Mouse (Mus musculus) cerebellum, postnatal 10 days (tissue): ENCODE measurements around the gene Map6.

Experiments
- DNase-seq, 2 experiments: peaks; one replicate each; pipeline ENCODE4 v3.0.0; 2021; ENCODE audit warnings: mixed read lengths in 2 of 2

The Map6 gene

DNA sequence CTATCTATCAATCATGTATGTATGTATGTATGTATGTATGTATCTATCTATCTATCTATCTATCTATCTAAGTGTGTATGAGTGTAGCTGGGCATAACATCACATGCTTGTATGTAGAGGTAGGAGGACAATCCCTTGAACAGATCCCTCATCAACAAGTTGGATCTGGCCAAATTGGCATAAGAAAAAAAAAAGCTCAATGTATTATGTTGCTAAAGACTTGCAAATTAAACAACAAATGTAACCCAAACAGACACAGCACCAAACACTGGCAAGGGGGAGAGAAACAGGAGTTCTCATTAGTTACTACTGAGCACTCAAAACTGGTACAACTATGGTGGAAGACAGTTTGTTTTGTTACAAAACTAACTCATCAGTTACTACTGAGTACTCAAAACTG, 2.6 kb upstream of the Map6 start:
- no peak for DNase-seq

- DNase-seq, result peak; percentile 89 to 94
Observed at GRCm38 (mm10) chr7:99267897-99268505, 754 bp downstream of the Map6 start.

- no peak for DNase-seq
Observed at GRCm38 (mm10) chr7:99268506-99268900, 1.3 kb downstream of the Map6 start.

GRCm38 (mm10) chr7:99268951-99269945, 2.0 kb downstream of the Map6 start:
- peak; percentile 55 to 58 for DNase-seq

- peak; percentile 38 to 43 for DNase-seq
Observed at GRCm38 (mm10) chr7:99271630-99272029, 4.4 kb downstream of the Map6 start.

DNA sequence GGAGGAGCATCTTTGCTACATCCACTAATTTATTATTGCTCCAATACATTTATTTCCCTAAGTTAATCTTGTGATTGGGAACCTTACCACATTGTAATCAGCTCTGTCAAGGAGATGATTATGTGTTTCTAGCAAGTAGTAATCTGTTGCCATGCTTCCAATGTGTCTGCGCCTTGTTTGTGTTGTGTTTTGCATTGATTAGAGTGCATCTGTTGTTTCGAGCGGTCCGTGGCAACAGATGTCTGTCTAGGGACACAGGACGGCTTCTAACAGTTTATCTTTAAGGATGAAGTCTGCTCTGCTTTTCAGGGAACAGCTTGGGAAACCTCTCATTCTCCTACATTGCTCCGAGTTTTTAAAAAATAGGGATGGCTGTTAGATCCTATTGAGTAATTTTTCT, 7.9 kb downstream of the Map6 start:
- no peak for DNase-seq

DNA sequence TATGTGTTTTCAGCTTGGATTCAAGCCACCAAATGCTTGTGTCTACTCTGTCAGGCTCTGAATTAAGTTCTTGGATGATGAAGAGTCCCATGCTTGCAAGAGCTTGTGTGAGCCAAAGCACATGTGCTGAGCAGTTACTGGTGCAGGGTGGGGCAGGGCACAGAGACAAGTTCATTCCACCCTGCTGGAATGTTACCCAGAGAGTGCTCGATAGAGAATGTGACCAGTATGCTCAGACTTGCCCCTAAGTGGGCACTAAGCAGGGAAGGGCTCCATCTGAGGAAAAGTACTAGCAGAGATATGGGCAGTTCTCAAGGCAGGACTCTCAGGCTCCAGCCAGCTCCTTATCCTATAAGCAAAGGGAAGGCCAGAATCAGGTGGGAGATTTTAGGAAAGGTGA, 9.4 kb downstream of the Map6 start:
- DNase-seq, result no peak

DNA sequence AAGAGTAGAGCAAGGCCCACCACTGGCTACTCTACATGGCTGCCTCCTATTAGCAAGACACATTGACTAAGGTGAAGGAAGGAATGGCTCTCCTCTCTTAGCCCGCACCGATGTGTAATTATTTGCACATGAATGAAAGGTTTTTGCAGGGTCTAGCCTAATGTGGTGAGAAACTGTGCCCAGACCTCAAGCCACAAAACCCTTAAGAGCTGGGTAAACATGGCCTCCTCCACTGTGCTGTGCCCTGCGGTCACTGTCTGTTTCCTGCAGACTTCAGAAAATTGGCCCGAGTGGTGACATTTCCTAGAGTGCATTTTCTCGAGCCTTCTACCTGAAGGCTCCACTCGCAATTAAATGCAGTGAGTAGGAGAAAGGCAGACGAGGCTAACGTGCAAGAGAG, 11.1 kb downstream of the Map6 start:
- DNase-seq, result no peak

GRCm38 (mm10) chr7:99279586-99279985, 12.3 kb downstream of the Map6 start:
- DNase-seq, result no peak

DNA sequence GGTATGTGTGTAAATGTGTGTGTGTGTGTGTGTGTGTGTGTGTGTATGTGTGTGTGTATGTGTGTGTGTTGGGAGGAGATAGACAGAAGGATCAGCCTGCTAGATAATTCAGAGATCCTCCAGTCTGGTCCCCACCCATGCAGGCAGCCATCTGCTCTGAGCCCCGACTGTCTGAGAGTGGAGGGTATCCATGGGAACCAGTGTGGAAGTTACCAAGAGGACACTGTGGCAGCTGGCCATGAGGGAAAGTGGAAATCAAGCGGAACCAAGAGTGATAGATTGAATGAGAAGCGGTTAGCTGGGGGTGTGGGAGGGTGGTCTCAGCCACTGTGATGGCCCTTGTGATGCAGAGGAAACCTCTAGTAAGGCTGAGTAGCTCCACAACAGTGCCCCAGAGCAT, 20.0 kb downstream of the Map6 start:
- peak; percentile 91 to 95 for DNase-seq

DNA sequence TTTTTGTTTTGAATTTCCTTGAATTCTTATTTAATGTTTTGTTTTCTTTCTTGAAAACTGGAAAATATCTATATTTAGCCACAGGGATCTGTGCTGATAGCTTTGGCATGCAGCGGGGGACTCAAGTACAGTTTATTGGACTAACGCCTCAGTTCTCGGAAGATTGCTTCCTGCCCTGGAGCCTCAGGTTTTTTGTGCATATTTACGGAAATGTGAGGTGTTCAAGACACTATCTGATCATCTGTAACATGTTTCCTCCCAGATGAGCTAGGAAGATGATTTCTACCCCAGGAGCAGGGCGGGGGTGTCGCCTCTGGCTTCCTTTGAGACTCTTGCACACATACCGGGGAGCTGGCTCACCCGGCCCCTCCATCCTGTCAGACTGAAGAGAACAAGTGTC, 22.8 kb downstream of the Map6 start:
- no peak for DNase-seq

DNA sequence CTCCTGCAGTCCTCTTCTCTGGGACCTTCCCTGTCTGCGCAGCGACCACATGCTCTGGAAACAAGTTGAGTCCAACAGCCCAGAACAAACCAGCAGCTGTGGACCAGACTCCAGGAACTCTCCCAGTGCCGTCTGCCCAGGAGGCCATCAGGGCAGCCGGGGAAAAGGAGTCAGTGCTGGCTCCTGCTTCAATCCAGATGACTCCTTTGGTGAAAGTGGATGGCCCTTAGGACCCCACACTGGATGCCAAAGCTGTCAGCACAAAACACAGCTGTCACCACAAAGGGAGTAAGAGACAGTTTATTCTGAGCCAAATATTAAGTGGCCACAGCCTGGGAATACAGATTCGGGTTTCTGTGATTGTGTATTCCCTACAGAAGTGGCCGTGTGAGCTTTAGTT, 23.7 kb downstream of the Map6 start:
- peak in 1 of 2 experiments; percentile 42 for DNase-seq

GRCm38 (mm10) chr7:99294198-99294780, 27.0 kb downstream of the Map6 start:
- no peak for DNase-seq

DNA sequence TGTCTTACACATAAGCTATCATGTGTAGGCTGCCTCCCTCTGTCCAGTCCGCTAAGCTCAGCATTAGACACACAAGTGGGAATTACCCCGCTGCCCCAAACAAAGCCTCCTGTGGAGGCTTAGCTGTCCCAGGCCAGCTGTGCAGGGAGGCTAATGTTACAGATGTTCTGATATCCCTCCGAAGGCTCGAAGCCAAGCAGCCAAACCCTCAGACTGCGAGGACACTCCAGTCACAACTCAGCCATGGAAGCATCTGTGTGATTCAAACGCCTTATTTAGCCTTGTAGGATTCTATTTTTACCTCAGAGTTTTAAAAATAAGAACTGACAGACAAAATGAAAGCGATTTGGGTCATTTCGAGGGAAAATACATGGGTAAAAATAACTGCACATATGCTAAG, 27.9 kb downstream of the Map6 start:
- no peak for DNase-seq

DNA sequence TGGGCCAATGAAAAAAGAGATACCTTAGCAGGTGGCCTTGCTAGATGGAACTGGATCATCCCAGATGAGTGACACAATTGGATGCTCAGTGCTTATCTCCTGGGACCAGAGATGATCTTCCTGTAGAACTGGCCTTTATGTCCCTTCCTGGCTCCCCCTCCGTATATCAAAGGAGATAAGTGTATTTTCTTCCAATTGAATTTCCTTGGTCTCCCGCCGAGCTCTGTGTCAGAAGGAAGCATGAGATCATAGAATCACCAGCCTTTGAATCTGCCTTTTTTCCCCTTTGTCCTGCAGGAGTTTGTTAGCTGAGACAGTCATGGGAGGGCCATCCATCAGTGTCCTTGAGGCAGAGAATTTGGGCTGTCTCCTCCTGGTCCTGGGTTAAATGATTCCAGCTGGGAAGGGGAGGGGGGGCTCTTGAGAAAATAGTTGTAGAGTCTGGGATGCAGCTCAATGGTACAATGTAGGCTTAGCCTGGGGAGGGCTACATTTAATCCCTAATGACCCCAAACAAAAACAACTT, 33.5 kb downstream of the Map6 start:
- no peak for DNase-seq

DNA sequence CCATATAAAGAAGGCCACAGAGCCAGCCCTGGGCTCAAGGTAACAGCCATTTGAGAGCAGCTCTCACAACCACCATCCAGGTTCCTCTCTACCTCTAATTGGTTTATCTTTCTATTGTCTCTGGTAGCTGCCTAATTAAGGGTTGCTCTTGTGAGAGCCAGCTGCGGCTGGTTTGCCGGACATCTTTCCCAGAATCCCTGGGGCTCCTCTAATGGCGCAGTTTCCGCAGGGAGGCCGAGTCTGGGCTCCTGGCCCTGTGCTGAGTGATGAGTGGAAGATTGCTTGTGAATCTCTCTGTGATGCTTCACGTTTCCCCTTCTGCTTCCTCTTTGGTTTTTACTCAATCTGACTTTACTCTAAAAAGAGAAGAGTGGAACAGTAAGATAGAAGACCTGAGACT, 36.8 kb downstream of the Map6 start:
- DNase-seq, result peak; percentile 52 to 56

DNA sequence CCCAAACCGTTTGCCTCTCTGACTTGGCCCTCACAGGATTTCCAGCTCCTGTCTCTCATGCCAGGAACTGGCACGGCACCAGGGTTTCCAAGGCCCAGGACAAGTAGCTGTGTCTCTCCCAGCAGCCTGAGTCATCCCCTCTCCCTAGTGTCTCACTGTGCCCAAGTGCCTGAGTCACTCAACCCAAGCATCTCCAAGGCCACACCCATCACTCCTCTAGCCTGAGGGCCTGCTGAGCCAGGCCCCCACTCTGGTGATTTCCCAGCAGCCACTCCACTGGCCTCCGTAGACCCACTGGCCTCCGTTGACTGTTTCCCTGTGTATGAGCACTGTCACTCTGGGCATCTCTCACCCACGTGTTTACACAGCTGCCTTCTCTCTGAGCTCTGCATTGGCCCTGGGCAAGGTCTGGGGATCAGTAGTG, 37.7 kb downstream of the Map6 start:
- DNase-seq, result peak; percentile 90 to 94

GRCm38 (mm10) chr7:99305688-99306087, 38.4 kb downstream of the Map6 start:
- DNase-seq, result no peak

GRCm38 (mm10) chr7:99306640-99307039, 39.4 kb downstream of the Map6 start:
- DNase-seq, result peak in 1 of 2 experiments; percentile 54

DNA sequence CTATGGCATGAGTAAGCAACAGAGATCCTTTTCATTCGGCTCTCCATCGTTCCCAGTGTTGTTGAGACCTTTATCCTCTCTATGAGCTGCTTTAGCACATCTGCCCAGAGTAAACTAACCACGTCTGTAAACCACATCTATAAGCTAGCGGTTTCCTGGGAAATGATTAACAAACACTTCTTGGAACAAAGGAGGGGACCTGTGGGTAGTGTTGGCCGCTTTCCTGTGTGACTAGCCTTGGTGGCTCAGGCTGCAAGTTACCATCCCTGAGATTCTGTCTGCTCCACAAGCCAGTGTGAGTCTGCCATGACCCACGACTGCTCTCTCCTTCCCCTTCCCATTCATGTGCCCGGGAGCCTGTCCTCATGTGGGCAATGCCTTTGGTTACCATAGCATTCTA, 44.2 kb downstream of the Map6 start:
- peak; percentile 36 to 47 for DNase-seq

DNA sequence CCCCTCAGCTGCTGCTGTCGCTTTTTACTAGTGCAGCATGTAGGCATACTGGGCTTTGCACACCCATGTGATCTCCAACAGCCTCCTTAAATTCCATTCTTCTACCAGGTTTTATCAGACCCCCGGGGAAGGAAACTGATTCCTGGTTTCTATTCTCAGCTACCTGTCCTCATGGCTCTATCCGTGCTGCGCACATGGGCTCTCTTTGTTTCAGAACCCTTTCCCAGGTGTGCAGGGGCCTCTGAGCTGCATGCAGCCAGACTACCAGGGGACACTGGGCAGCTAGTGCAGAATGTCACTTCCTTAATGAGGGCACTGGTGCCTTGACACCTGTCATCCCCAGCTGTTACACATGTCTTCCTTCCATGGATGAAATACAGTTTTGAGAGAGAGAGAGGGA, 44.8 kb downstream of the Map6 start:
- no peak for DNase-seq

GRCm38 (mm10) chr7:99312671-99313143, 45.5 kb downstream of the Map6 start:
- DNase-seq, result no peak

DNA sequence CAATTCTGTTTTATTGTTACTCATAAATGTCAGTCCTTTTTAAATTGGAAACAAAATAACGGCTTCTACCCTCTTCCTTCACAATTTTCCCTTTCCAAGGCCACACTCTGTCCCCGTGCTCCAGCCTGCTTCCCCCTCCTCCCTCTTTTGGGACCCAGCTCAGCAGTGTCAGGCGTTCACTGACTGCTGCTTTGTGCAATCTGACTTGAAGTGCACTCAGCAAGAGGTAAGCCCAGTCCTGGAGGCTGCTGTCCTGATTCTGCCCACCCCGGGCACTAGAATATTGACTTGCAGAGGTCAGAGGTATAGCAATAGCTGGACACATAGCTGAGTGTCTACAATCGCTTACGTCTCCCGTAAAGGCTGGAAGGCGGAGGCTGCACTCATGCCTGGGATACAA, 46.0 kb downstream of the Map6 start:
- no peak for DNase-seq
